Mouse (Mus musculus) neural tube, embryonic 15.5 days (tissue): Measurements from ENCODE around the gene Zfp777. TPM values are rescaled to one million over a fixed set of nuclear protein-coding genes. Genes with fewer than 3 reads are reported as not detected.
A peak's percentile ranks its signal among the peaks of the same experiment; 100 is the strongest.

ENCODE experiments used
- ATAC-seq: fragments of 200-750 bp; cut with Nextera tagmentation; 2 replicates; pipeline ENCODE4 v1.8.0; 2017; ENCODE audit warnings: mild to moderate bottlenecking, moderate TSS enrichment, moderate library complexity; ENCODE audit not compliant: low FRiP score
- H3K27ac ChIP-seq: fragments of 300-500 bp; sonication (generic); replicated peaks from 2 replicates; pipeline ENCODE4 v1.5.1; 2015; ENCODE audit warnings: mild to moderate bottlenecking, inconsistent platforms
- H3K27me3 ChIP-seq: fragments of 300-500 bp; sonication (generic); replicated peaks from 2 replicates; pipeline ENCODE4 v1.6.1; 2015; ENCODE audit warnings: inconsistent platforms
- H3K36me3 ChIP-seq: fragments of 300-500 bp; sonication (generic); 2 replicates; pipeline ENCODE4 v1.6.1; 2015; ENCODE audit warnings: inconsistent platforms
- H3K4me1 ChIP-seq: fragments of 300-500 bp; sonication (generic); 2 replicates; pipeline ENCODE4 v1.6.1; 2015; ENCODE audit warnings: inconsistent platforms
- H3K4me2 ChIP-seq: fragments of 300-500 bp; sonication (generic); 2 replicates; pipeline ENCODE4 v1.6.1; 2015; ENCODE audit warnings: inconsistent platforms, mild to moderate bottlenecking, moderate library complexity
- H3K4me3 ChIP-seq: fragments of 300-500 bp; sonication (generic); replicated peaks from 2 replicates; pipeline ENCODE4 v1.5.1; 2015; ENCODE audit warnings: mild to moderate bottlenecking, inconsistent platforms
- H3K9ac ChIP-seq: fragments of 300-500 bp; sonication (generic); replicated peaks from 2 replicates; pipeline ENCODE4 v1.6.1; 2015; ENCODE audit warnings: mild to moderate bottlenecking, inconsistent platforms
- H3K9me3 ChIP-seq: fragments of 300-500 bp; sonication (generic); replicated peaks from 2 replicates; pipeline ENCODE4 v1.6.1; 2016; ENCODE audit warnings: inconsistent platforms
- WGBS: fragments of 180-500 bp; shearing (Covaris S2); methylation state at CpG from one replicate; pipeline ENCODE4 v1.1.7; 2015; ENCODE audit warnings: mixed read lengths; 5-methylcytosine and 5-hydroxymethylcytosine counted together
- polyA plus RNA-seq: library from polyadenylated mRNA; unstranded; fragments of >200 nt; fragmentation: Nextera tagmentation; extraction: Ambion mirVana; gene quantifications from 2 replicates; pipeline ENCODE4 v1.2.1, GENCODE M21; 2015

The Zfp777 gene
- 13.4 and 14.8 TPM in 2 replicates for polyA plus RNA-seq

GRCm38 (mm10) chr6:48048426-48049272 is at the start of gene Zfp777:
TSS of gene Zfp777 (minus strand) at chr6:48048911.
- Histone ChIP-seq H3K4me2 (peak within 1 kb of the TSS; percentile 64), H3K36me3 (peaks cover 12% of the 10 kb centered on the region), H3K4me1 (peaks cover 26% of the 10 kb centered on the region), H3K9me3 (no peaks in the 10 kb centered on the region), H3K4me3 (peak within 1 kb of the TSS; percentile 81), H3K9ac (peak within 1 kb of the TSS; percentile 80), H3K27me3 (no peaks in the 10 kb centered on the region), H3K27ac (peak within 1 kb of the TSS; percentile 90)
- WGBS, result under 1% methylated on average over 78 of the region's 82 CpGs
- ATAC-seq, result peak; percentile 89

GRCm38 (mm10) chr6:48086957-48087715 is 38.4 kb upstream of the Zfp777 start:
- H3K27ac ChIP-seq, result no peak overlapping the region
- WGBS, result 44% methylated on average over 14 of the region's 14 CpGs
- peak overlapping the region; percentile 71 for H3K4me3 ChIP-seq
- peak; percentile 8; the same call in 1 of the 2 replicates for ATAC-seq
- H3K4me2 ChIP-seq, result peak overlapping the region; percentile 84
- peaks cover 13% of the 10 kb centered on the region for H3K36me3 ChIP-seq
- H3K27me3 ChIP-seq, result no peaks in the 10 kb centered on the region
- peaks cover 17% of the 10 kb centered on the region for H3K4me1 ChIP-seq
- no peak overlapping the region for H3K9ac ChIP-seq
- H3K9me3 ChIP-seq, result no peaks in the 10 kb centered on the region

- peaks cover 17% of the 10 kb centered on the region for H3K4me1 ChIP-seq
- H3K9ac ChIP-seq, result peak within 1 kb of the TSS; percentile 85
- H3K9me3 ChIP-seq, result no peaks in the 10 kb centered on the region
- H3K4me3 ChIP-seq, result peak within 1 kb of the TSS; percentile 71
- H3K27ac ChIP-seq, result peak within 1 kb of the TSS; percentile 86
- under 1% methylated on average over 44 of the region's 53 CpGs for WGBS
- H3K4me2 ChIP-seq, result peak within 1 kb of the TSS; percentile 84
- peaks cover 20% of the 10 kb centered on the region for H3K36me3 ChIP-seq
- H3K27me3 ChIP-seq, result no peaks in the 10 kb centered on the region
- peak; percentile 93 for ATAC-seq
Measured at GRCm38 (mm10) chr6:48086471-48086878, 37.8 kb upstream of the Zfp777 start, which contains the start of gene Zfp746. TSS of gene Zfp746 (minus strand) at chr6:48086593.

GRCm38 (mm10) chr6:48085521-48086404 is 37.1 kb upstream of the Zfp777 start:
- peak overlapping the region; percentile 84 for H3K4me2 ChIP-seq
- H3K27ac ChIP-seq, result peak overlapping the region; percentile 86
- peaks cover 17% of the 10 kb centered on the region for H3K4me1 ChIP-seq
- 3% methylated on average over 71 of the region's 72 CpGs for WGBS
- peak overlapping the region; percentile 85 for H3K9ac ChIP-seq
- peak; percentile 84 for ATAC-seq
- H3K9me3 ChIP-seq, result no peaks in the 10 kb centered on the region
- no peaks in the 10 kb centered on the region for H3K27me3 ChIP-seq
- H3K4me3 ChIP-seq, result peak overlapping the region; percentile 71
- peaks cover 27% of the 10 kb centered on the region for H3K36me3 ChIP-seq

GRCm38 (mm10) chr6:48083733-48084191 is 35.1 kb upstream of the Zfp777 start:
- 94% methylated on average over 6 of the region's 6 CpGs for WGBS
- H3K4me3 ChIP-seq, result no peak overlapping the region
- H3K9me3 ChIP-seq, result no peaks in the 10 kb centered on the region
- H3K4me1 ChIP-seq, result peaks cover 17% of the 10 kb centered on the region
- no peak for ATAC-seq
- no peak overlapping the region for H3K9ac ChIP-seq
- H3K4me2 ChIP-seq, result no peak overlapping the region
- H3K27ac ChIP-seq, result no peak overlapping the region
- H3K27me3 ChIP-seq, result no peaks in the 10 kb centered on the region
- peaks cover 45% of the 10 kb centered on the region for H3K36me3 ChIP-seq

- no peak overlapping the region for H3K4me3 ChIP-seq
- no peak overlapping the region for H3K9ac ChIP-seq
- no peaks in the 10 kb centered on the region for H3K27me3 ChIP-seq
- no peaks in the 10 kb centered on the region for H3K9me3 ChIP-seq
- 97% methylated on average over 3 of the region's 3 CpGs for WGBS
- ATAC-seq, result no peak
- peaks cover 61% of the 10 kb centered on the region for H3K36me3 ChIP-seq
- no peak overlapping the region for H3K4me2 ChIP-seq
- H3K27ac ChIP-seq, result no peak overlapping the region
- H3K4me1 ChIP-seq, result peaks cover 17% of the 10 kb centered on the region
Measured at GRCm38 (mm10) chr6:48081952-48082351, 33.2 kb upstream of the Zfp777 start.

- Histone ChIP-seq H3K9me3 (no peaks in the 10 kb centered on the region), H3K27me3 (no peaks in the 10 kb centered on the region), H3K4me3 (no peak overlapping the region), H3K9ac (no peak overlapping the region), H3K4me1 (peaks cover 17% of the 10 kb centered on the region), H3K27ac (no peak overlapping the region), H3K4me2 (no peak overlapping the region), H3K36me3 (peaks cover 67% of the 10 kb centered on the region)
- 95% methylated on average over 5 of the region's 5 CpGs for WGBS
- no peak for ATAC-seq
Measured at GRCm38 (mm10) chr6:48081021-48081420, 32.3 kb upstream of the Zfp777 start.

GRCm38 (mm10) chr6:48073316-48073715 is 24.6 kb upstream of the Zfp777 start:
- Histone ChIP-seq H3K9ac (no peak overlapping the region), H3K27ac (no peak overlapping the region), H3K4me2 (no peak overlapping the region), H3K4me1 (no peaks in the 10 kb centered on the region), H3K36me3 (peaks cover 44% of the 10 kb centered on the region), H3K4me3 (no peak overlapping the region), H3K9me3 (no peaks in the 10 kb centered on the region), H3K27me3 (no peaks in the 10 kb centered on the region)
- no peak for ATAC-seq
- WGBS, result 80% methylated on average over 5 of the region's 5 CpGs

GRCm38 (mm10) chr6:48067492-48067891 is 18.8 kb upstream of the Zfp777 start:
- ATAC-seq, result no peak
- H3K4me1 ChIP-seq, result no peaks in the 10 kb centered on the region
- no peak overlapping the region for H3K4me2 ChIP-seq
- H3K36me3 ChIP-seq, result peaks cover 63% of the 10 kb centered on the region
- no peaks in the 10 kb centered on the region for H3K27me3 ChIP-seq
- H3K9me3 ChIP-seq, result no peaks in the 10 kb centered on the region
- no peak overlapping the region for H3K4me3 ChIP-seq
- 94% methylated on average over 3 of the region's 3 CpGs for WGBS
- H3K9ac ChIP-seq, result no peak overlapping the region
- no peak overlapping the region for H3K27ac ChIP-seq

GRCm38 (mm10) chr6:48065587-48066075 is 16.9 kb upstream of the Zfp777 start:
- Histone ChIP-seq H3K27ac (no peak overlapping the region), H3K4me2 (no peak overlapping the region), H3K9me3 (no peaks in the 10 kb centered on the region), H3K27me3 (no peaks in the 10 kb centered on the region), H3K4me1 (no peaks in the 10 kb centered on the region), H3K9ac (no peak overlapping the region), H3K4me3 (no peak overlapping the region), H3K36me3 (peaks cover 64% of the 10 kb centered on the region)
- 96% methylated on average over 6 of the region's 6 CpGs for WGBS
- no peak for ATAC-seq

GRCm38 (mm10) chr6:48064451-48064850 is 15.7 kb upstream of the Zfp777 start:
- peaks cover 64% of the 10 kb centered on the region for H3K36me3 ChIP-seq

More at GRCm38 (mm10) chr6:48064451-48064850, 15.7 kb upstream of the Zfp777 start:
- no peaks in the 10 kb centered on the region for H3K4me1 ChIP-seq
- ATAC-seq, result no peak
- H3K4me2 ChIP-seq, result no peak overlapping the region
- no peak overlapping the region for H3K27ac ChIP-seq
- no peaks in the 10 kb centered on the region for H3K27me3 ChIP-seq
- WGBS, result 92% methylated on average over 14 of the region's 14 CpGs
- no peak overlapping the region for H3K4me3 ChIP-seq
- no peak overlapping the region for H3K9ac ChIP-seq
- H3K9me3 ChIP-seq, result no peaks in the 10 kb centered on the region
